Mouse (Mus musculus) forebrain, postnatal 0 days (tissue): Measurements from ENCODE around the gene Wdfy3. TPM values are rescaled to one million over a fixed set of nuclear protein-coding genes. Genes with fewer than 3 reads are reported as not detected.
A peak's percentile ranks its signal among the peaks of the same experiment; 100 is the strongest.

Source experiments
- ATAC-seq: fragments of 200-750 bp; cut with Nextera tagmentation; 2 replicates; pipeline ENCODE4 v1.8.0; 2017; ENCODE audit warnings: mild to moderate bottlenecking, moderate library complexity
- DNase-seq: peaks from one replicate; pipeline ENCODE4 v3.0.0-alpha.2; 2015
- H3K27ac ChIP-seq: fragments of 300-500 bp; sonication (generic); 2 replicates; pipeline ENCODE4 v1.5.1; 2014; ENCODE audit warnings: low read depth, mild to moderate bottlenecking, antibody characterized with exemption, low read length, moderate library complexity, mixed read lengths
- H3K27me3 ChIP-seq: fragments of 300-500 bp; sonication (generic); 2 replicates; pipeline ENCODE4 v1.6.1; 2014; ENCODE audit warnings: mild to moderate bottlenecking, low read length, mixed read lengths; ENCODE audit not compliant: insufficient read depth
- H3K36me3 ChIP-seq: fragments of 300-500 bp; sonication (generic); 2 replicates; pipeline ENCODE4 v1.6.1; 2014; ENCODE audit warnings: mild to moderate bottlenecking, moderate library complexity; ENCODE audit not compliant: insufficient read depth
- H3K4me1 ChIP-seq: fragments of 300-500 bp; sonication (generic); 2 replicates; pipeline ENCODE4 v1.6.1; 2014; ENCODE audit warnings: antibody characterized with exemption; ENCODE audit not compliant: insufficient read depth
- H3K4me2 ChIP-seq: fragments of 300-500 bp; sonication (generic); 2 replicates; pipeline ENCODE4 v1.6.1; 2014; ENCODE audit warnings: low read depth, mild to moderate bottlenecking, moderate library complexity
- H3K4me3 ChIP-seq: fragments of 300-500 bp; sonication (generic); 2 replicates; pipeline ENCODE4 v1.5.1; 2014; ENCODE audit warnings: low read depth, low read length, mixed read lengths
- H3K9ac ChIP-seq: fragments of 300-500 bp; sonication (generic); 2 replicates; pipeline ENCODE4 v1.6.1; 2014; ENCODE audit warnings: mild to moderate bottlenecking
- H3K9me3 ChIP-seq: fragments of 300-500 bp; sonication (generic); 2 replicates; pipeline ENCODE4 v1.6.1; 2016; ENCODE audit warnings: low read length
- CTCF ChIP-seq: sonication (generic); IDR thresholded peaks from 2 replicates; pipeline ENCODE4 v1.5.1; 2016; ENCODE audit warnings: antibody characterized with exemption, control low read depth, low read depth
- whole genome bisulfite sequencing: fragments of 180-500 bp; shearing (Covaris S2); extraction: QIAGEN DNeasy Blood & Tissue Kit; methylation state at CpG from one replicate; pipeline ENCODE4 v1.1.7; 2014; 5-methylcytosine and 5-hydroxymethylcytosine counted together
- polyA plus RNA-seq: library from polyadenylated mRNA; unstranded; fragments of >200 nt; fragmentation: Nextera tagmentation; extraction: Ambion mirVana; gene quantifications from 2 replicates; pipeline ENCODE4 v1.2.1, GENCODE M21; 2015
- total RNA-seq: library from RNA; depleted of rRNA; stranded (reverse); fragments of >200 nt; gene quantifications from 2 replicates; pipeline ENCODE4 v1.2.3, GENCODE M21; 2014

Gene Wdfy3
- total and polyA plus RNA-seq, 2 experiments from 2014 or later: 15.4 to 68.8 TPM

DNA sequence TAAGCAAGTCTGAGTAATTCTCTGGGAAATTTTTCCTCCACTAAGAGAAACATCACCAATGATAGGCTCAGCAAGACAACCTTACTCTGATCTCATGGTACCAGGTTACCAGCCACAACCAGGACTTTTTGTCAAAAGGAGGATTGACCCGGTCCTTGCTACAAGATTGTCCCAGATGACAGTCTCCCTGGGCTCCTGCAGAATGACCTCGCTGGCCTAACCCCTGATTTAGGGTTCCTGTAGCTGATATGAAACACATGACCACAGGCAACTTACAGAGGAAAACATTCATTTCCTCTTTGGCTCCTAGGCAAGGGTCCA lies 101.9 kb downstream of the Wdfy3 start:
- Histone ChIP-seq H3K4me1 (no peaks in the 10 kb centered on the region), H3K27me3 (no peaks in the 10 kb centered on the region), H3K36me3 (peaks cover 11% of the 10 kb centered on the region; the same call in 1 of the 2 replicates), H3K4me2 (no peak overlapping the region), H3K27ac (no peak overlapping the region), H3K9me3 (no peaks in the 10 kb centered on the region), H3K4me3 (no peak overlapping the region), H3K9ac (no peak overlapping the region)
- 87% methylated on average over 2 of the region's 2 CpGs for WGBS
- no peak for TF ChIP-seq CTCF
- ATAC-seq (no peak), DNase-seq (no peak)

DNA sequence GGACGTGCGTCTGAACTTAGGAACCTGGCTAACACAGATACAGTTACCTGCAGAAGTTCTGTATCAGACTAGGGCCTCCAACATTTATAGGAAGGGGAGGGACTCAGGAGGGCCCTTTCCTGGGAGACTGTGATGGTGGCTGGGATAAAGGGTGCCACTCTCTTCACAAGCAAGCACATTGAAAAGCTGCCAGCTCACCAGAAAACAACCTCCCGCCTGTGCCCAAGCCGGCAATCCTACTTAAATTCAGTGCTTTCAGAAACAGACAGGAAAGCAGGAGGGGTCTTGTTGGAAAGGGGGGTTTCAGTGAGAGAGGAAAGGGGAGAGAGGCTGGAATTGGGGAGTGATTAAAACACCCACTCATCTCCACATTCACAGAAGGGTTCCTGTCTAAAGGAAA lies 106.9 kb downstream of the Wdfy3 start:
- H3K36me3 ChIP-seq: peaks cover 17% of the 10 kb centered on the region
- WGBS: 42% methylated on average over 4 of the region's 4 CpGs
- no peaks in the 10 kb centered on the region for H3K4me1 ChIP-seq
- H3K4me3 ChIP-seq: no peak overlapping the region
- DNase-seq (peak; percentile 61), ATAC-seq (peak; percentile 56)
- no peaks in the 10 kb centered on the region for H3K27me3 ChIP-seq
- no peak overlapping the region; the same call in 1 of the 2 replicates for H3K9ac ChIP-seq
- H3K27ac ChIP-seq: peak overlapping the region; percentile 40; the same call in 1 of the 2 replicates
- H3K4me2 ChIP-seq: no peak overlapping the region
- no peaks in the 10 kb centered on the region for H3K9me3 ChIP-seq
- TF ChIP-seq CTCF: no peak

DNA sequence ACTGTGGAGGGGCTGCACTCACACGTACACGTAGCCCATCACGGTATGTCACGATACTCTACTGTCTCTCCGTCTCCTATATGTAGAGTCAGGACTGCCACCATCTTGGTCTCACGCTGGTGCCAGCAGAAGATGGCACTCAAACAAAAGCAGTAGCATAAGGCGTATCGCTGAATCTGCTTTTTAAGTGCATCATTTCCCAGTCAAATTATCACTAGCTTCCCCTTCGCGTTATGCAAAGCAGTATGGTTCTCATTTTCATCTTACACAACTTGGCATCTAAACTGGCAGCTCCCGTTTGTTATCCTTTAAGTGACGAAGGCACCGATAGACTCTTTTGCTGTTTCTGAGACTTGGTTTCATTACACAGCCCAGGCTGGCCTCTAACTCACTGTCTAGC lies 110.4 kb downstream of the Wdfy3 start:
- Histone ChIP-seq H3K36me3 (peaks cover 18% of the 10 kb centered on the region), H3K9ac (no peak overlapping the region), H3K4me3 (no peak overlapping the region), H3K9me3 (no peaks in the 10 kb centered on the region), H3K27me3 (no peaks in the 10 kb centered on the region), H3K4me2 (no peak overlapping the region), H3K27ac (no peak overlapping the region), H3K4me1 (no peaks in the 10 kb centered on the region)
- TF ChIP-seq CTCF: no peak
- ATAC-seq: peak; percentile 82
- peak; percentile 66 for DNase-seq
- 70% methylated on average over 13 of the region's 13 CpGs for WGBS

DNA sequence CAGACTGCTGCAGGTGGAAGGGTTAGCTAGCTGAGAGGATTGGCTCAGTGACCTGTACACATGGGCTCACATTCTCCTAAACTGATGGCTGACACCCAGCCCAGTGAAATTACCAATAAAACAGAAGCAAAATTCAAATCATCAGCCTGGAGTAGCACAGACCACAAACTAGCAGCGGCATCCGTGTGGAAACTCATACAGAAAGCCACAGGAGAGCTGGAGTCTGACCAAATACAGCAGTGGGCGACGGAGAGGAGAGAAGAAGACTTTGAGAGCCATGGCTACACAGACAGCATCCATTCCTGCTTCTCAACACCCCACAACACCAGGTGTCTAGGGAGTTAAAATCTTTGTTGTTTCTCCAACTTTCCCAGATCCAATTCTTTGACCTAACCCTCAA lies 110.8 kb downstream of the Wdfy3 start:
- WGBS: 79% methylated on average over 4 of the region's 4 CpGs
- 0 out of 2 replicates have a peak, but pooled peaks have one; percentile 4 for ATAC-seq

DNA sequence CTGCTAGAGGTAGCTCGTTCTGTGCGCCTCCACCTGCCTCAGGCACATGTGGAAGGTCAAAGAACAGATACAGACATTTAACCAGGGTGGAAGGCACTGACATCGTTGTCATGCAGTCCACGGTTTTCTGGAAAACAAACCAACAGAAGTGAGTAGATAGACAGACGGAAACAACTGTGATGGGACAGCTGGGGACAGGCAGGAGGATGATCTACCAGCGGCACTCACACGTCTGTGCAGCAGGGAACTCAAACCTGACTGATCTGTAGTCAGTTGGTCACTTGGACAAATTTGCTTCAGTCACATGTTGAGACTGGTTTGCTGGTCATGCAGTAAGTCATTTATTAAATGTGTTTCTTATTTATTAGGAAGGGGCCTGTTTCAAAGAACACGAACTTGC lies 112.3 kb downstream of the Wdfy3 start:
- Histone ChIP-seq H3K9ac (no peak overlapping the region), H3K4me3 (no peak overlapping the region), H3K9me3 (no peaks in the 10 kb centered on the region), H3K27ac (no peak overlapping the region), H3K36me3 (peaks cover 26% of the 10 kb centered on the region), H3K4me1 (no peaks in the 10 kb centered on the region), H3K4me2 (no peak overlapping the region), H3K27me3 (no peaks in the 10 kb centered on the region)
- no peak for TF ChIP-seq CTCF
- no peak for DNase-seq
- no peak for ATAC-seq
- WGBS: 88% methylated on average over 8 of the region's 8 CpGs

More for the DNA sequence above, 110.8 kb downstream of the Wdfy3 start:
- H3K4me3 ChIP-seq: no peak overlapping the region
- no peak overlapping the region for H3K9ac ChIP-seq
- H3K4me1 ChIP-seq: no peaks in the 10 kb centered on the region
- H3K36me3 ChIP-seq: peaks cover 18% of the 10 kb centered on the region
- H3K9me3 ChIP-seq: no peaks in the 10 kb centered on the region
- DNase-seq: no peak
- no peak for TF ChIP-seq CTCF
- H3K4me2 ChIP-seq: no peak overlapping the region
- H3K27me3 ChIP-seq: no peaks in the 10 kb centered on the region
- H3K27ac ChIP-seq: no peak overlapping the region

DNA sequence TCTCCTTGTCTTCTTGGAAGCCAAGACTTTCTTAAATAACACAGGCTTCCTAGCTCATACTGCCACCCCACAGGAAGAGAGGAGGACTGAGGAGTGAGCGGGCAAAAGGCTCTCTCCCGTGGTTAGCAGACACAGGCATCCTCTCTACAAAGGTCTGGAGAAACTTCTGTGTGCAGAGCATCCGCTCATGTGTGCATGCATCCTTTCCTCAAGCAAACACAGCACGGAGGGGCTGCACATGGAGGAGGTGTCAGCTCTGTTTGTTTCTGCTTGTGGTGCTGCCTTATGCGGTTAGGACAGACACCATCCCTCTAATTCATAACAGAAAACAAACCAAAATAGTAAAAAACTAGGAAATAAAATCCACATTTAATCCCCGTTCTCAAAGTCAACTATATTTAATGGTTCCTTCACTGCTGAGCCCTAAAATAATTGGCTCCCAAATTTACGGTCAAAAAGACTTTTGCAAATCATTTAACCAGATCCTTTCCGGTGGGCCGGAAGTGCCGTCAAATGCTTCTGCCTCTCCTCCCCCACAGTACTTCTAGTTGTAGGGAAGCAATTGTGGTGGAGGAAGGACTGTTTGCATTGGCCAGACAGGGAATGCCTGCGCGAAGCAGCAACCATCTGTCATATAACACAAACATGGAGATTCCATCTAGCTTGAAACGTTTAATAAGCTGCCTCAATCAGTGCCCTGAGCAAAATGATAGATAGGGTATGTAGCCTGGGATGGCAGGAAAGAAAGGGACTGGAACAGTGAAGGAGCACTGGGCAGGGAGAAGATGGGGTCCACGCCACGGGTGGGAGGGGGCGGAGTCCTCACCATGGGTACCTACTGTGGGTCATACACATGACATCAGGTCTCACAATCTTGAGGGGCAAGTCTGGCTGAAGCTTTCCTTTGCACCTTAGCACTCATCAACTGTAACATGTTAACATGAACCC lies 115.1 kb downstream of the Wdfy3 start:
- Histone ChIP-seq H3K9me3 (no peaks in the 10 kb centered on the region), H3K4me2 (no peak overlapping the region), H3K27ac (no peak overlapping the region), H3K4me3 (no peak overlapping the region), H3K36me3 (peaks cover 27% of the 10 kb centered on the region), H3K27me3 (no peaks in the 10 kb centered on the region), H3K9ac (no peak overlapping the region), H3K4me1 (no peaks in the 10 kb centered on the region)
- 78% methylated on average over 16 of the region's 16 CpGs for WGBS
- no peak for TF ChIP-seq CTCF
- DNase-seq: no peak
- ATAC-seq: no peak

DNA sequence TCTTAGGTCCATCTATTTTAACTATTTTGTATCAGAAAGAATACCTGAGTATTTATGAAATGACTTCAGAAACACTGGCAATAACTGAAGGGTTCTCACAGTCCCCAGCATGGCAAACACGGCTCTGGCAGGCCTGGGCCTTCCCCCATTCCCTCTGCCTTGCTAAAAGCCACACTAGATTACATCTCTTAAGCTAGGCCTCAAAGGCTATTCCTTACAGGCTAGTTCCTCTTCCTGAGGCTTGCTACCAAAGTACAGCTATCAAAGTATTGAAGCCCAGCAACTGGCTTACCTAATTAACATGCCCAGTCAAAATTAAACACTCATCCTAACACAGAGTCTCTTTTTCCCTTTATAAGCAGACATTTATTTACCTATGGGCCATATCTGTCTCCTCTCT lies 117.8 kb downstream of the Wdfy3 start:
- Histone ChIP-seq H3K4me1 (no peaks in the 10 kb centered on the region), H3K4me2 (no peak overlapping the region), H3K27ac (no peak overlapping the region), H3K9me3 (no peaks in the 10 kb centered on the region), H3K27me3 (no peaks in the 10 kb centered on the region), H3K36me3 (peaks cover 43% of the 10 kb centered on the region), H3K9ac (no peak overlapping the region), H3K4me3 (no peak overlapping the region)
- 92% methylated on average over 1 of the region's 1 CpGs for WGBS
- ATAC-seq: no peak
- no peak for TF ChIP-seq CTCF
- no peak for DNase-seq
